Mouse (Mus musculus) T-helper 17 cell (primary cell): ENCODE measurements around the gene Sfrp5.

ENCODE experiments used
- in situ Hi-C, 2 experiments: fragments of 300-600 bp; cut with MboI, MseI; formaldehyde crosslinking; loops; 1 replicate in 1 of 2; 2 replicates in 1 of 2; pipeline ENCODE4 v1.15.1; 2025; ENCODE audit warnings: high pct_unique_total_duplicates in 2 of 2

The Sfrp5 gene

GRCm38 (mm10) chr19:42157493-42158237 is 44.4 kb downstream of the Sfrp5 start:
- in situ Hi-C loops: no loop called here

- in situ Hi-C loops: loop anchor here in 1 of 2 experiments (5.0 kb wide), 1 partner anchor 110 kb away; no protein-coding TSS in a partner anchor
Measured at GRCm38 (mm10) chr19:42151990-42152389, 50.1 kb downstream of the Sfrp5 start.

- in situ Hi-C loops: loop anchor here in 1 of 2 experiments (5.0 kb wide), 1 partner anchor 46 kb away; no protein-coding TSS in a partner anchor
Measured at GRCm38 (mm10) chr19:42148569-42148860, 53.5 kb downstream of the Sfrp5 start.
